Mouse (Mus musculus) skeletal muscle tissue, adult 2 months (tissue): Measurements from ENCODE around the gene Nfic.

Source experiments
- DNase-seq: peaks from one replicate; pipeline ENCODE4 v3.0.0-alpha.2; 2012; ENCODE audit warnings: low read depth, low spot score

The Nfic gene

DNA sequence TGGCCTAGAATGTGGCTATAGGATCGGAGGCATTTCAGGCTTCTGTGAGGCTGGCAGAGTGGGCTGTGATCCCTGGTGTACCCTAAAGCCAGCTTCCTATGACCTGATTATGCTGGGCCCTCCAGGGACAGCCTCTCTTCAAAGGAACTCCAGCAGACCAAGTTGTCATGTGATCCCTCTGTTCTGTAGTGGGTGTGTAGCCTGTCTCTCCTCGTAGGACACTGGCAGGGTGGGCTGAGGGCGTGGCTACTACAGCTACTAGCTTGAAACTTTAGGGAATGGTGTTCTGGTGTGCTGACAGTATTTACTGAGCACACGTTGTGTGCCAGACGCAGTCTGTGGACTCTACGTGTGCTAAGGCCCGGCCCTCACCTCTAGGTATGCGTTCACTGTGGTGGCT is 94.7 kb downstream of the Nfic start:
- DNase-seq = no peak

DNA sequence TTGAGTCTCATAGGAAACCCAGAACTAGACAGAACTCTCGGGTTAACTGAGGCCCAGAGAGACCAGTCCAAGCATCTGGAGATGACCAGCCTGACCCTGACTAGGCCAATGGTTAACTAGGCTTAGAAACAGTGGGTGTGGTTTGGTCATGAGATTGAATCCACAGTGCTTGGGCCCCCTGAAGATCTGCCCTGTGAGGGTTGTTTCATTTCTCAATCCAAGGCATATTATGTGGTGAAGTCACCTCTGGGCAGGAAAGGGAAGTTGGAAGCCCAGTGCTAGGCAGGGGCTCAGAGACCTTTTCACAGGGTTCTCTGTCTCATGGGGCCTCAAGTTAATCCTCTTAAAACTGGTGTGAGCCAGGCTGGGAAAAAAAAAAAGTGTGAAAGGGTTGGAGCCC is 96.6 kb downstream of the Nfic start:
- DNase-seq = no peak

DNA sequence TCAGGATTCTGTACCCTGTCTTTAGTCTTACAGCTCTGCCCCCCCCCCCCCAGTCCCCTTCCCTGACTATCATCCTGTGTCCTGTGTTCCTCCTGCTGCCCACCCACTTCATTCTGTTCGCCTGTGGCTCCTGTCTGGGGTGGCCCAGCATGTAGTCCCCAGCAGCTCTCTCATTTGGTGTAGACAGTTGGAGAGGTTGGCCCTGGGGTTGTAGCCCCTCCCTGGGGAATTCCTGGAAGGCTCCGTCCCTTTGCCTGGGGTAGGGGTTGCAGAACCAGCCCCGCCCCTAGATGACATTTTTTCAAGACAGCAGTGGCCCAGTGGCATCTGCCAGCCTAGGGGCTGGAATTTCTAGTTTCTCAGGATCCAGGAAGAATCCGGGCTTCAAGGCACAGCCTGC is 97.2 kb downstream of the Nfic start:
- DNase-seq = no peak

DNA sequence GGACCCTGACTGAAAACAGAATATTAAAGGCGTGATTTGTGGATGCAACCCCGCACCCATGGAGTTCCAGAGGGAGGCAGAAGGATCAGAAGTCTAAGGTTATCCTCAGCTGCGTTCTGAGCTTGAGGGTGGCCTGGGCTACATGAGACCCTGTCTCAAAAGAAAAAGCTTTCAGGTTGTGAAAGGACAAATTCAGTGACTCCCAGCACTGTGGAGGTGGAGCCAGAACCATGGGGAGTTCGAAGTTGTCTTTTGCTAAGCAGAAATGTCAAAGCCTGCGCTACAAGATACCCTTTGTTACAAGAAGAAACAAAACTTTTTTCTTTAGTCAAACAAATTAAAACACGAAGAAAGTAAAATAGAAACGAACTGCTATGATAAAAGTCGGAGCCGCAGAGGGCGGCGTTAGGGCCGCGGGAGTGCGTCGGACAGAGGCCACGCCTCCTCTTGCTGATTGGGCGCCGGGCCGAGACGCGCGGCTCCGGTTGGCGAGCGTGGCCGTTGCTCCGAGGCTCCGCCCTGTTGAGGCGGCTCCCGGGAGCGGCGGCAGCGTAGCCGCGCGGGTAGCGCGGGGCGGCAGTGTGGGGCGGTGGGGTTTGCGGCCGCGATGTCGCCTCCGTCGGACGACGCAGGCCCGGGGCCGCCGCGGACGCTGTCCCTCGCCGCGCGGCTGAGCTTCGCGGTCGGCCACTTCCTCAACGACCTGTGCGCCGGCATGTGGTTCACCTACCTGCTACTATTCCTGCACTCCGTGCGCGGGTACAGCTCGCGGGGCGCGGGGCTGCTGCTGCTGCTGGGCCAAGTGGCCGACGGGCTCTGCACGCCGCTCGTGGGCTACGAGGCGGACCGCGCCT is 98.2 kb downstream of the Nfic start, which contains the start of gene Mfsd12:
Gene Mfsd12, plus strand, starts transcription at position 501 of the 854 bp plus-strand sequence.
- DNase-seq = peak; percentile 84

DNA sequence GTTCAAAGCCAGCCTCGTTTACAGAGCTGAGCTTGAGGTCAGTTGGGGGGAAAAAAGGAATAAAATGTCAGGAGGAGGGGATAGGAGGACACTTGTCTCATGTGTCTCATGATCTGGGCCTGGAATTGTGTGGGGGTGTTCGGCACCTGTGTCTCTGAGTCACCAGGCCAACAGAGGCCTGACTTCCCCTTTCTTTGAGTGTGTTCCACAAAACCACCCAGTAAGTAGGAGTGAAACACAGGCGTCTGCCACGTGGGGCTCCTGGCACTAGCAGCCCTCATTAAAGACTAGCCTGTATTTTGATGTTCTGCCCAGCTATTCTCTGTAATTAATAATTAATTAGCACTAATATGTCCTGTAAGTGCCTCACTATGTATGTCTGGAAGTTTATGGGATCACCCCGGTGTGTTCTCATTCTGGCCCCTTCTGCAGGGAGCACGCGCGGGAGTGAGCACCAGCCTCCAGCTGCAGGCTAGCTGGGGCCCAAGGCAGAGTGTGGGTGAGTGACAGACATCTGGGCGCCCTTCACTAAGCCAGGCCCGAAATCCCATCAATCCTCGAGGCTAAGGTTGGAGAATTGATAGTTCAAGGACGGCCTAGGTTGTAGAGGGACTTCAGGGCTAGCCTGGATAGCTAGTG is 99.0 kb downstream of the Nfic start:
- no peak for DNase-seq

DNA sequence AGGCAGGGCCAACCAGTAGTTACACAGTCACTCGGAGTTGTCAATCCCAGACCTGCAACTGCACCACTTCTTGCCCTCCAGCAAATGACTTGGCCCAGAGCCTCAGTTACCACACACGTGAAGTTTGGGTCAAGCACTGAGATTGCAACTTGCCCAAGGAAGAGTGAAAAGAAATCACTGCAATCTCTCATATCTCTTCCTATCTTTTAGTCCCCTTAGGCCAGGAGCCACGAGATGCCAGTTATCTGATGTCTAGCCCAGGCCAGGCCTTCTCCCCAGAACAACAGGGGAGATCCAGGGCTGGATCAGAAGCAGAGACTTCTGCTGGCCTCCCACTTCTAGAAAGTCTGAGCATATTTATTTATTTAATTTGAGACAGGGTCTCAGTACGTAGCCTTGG is 99.9 kb downstream of the Nfic start:
- DNase-seq = no peak

DNA sequence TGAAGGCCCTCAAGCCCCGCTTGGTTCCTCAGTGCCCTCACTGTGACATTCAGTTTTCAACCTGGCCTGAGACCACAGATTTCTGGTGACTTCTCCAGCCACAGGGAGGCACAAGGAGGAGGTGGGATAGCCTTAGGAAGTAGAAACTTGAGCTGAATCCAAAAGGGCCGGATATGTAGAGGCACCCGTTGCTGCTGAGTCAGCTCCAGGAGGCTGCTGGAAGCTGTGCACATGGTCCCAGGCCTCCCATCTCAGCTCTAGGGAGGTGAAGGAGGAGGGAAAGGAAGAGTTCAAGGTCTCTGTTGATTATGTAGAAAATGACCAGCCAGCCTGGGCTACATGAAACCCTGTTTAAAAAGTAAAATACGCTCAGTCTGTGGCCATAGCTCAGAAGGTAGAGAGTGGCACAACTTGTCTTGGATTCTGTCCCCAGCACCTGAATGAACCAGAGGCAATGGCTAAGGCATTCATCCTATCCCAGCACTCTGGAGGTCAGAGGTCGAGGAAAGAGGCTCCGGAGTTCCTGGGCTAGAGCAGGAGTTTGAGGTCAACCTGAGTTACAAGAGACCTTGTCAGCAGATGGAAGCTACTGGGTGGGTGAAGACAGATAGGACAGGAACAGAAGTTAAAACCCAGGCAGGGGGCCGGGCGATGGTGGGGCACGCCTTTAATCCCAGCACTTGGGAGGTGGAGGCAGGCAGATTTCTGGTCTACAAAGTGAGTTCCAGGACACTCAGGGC is 100.5 kb downstream of the Nfic start:
- DNase-seq = no peak

DNA sequence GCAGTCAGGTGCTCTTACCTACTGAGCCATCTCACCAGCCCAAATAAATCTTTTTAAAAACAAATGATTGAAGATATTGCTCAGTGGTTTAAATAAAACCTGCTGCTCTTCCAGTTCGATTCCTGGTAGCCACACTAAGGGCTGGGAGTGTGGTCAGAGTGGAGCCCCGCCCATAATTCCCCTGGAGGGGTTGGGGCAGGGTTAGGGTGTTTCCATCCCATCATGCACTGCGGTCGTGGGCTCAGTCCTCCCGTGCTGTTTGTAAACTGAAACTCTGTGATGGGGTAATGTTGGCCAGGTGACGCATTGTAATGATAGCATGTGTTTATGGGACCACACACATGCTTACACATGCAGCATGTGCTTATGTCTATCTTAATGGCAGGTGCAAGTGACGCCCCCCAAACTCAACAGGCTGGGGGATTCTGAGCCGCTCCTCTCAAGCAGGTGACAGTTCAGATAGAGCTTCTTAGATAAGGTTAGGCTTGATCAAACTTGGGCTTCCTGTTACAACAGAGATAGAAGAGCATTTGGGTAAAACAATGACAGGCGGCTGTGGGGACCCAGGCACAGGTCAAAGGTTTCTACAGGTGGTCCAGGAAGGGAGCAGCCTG is 103.7 kb downstream of the Nfic start:
- DNase-seq = no peak

DNA sequence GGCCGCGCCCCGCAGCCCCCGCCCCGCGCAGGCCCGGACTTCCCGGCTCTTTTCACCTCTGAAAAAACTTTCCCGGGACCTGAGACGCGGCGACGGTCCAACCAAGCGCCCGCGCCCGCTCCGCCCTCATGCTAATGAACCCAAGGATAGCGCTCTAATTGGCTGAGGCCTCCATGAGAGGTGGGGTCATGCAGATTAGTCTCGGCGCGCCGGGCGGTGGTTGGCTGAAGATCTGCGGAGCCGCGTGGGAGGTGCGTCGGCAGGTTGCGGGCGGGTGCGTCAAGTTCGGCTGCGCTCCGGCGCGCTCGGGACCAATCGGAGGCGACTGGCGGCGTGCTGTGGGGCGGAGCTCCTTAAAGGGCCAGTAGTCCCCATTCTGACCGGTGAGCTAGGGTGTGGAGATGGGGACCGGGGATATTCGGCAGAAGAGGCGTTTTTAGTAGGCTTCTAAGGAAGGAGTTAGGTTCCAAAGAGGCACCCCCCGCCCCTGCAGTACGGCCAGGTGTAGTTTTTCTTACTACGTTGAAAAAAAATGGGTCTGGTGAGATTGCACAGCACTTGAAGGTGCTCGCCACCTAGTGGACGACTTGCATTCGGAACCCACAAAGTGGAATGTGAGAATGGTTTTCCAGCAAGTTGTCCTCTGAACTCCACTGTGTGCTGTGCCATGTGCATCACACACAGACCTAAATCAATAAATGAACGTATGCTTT is 104.9 kb downstream of the Nfic start, which contains the start of gene Hmg20b:
Gene Hmg20b, minus strand, starts transcription at position 130 of the 713 bp plus-strand sequence.
- DNase-seq = peak; percentile 97

DNA sequence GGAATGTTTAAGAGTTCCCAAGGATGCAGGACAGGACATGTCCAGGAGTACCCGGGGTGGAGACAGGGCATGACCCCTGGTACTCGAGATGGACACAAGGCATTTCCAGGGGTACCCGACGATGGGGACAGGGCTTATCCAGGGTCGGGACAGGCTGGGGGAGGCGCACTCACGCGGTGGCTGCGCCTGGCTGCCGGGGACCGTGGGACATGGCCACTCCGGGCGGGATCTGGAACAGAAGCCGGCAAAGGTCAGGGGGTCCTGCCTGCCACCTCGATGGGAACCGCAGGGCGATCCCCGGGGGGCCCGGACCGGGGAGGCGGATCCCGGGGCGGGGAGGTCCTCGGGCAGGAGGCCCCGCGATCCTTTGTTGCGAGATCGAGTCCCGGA is 105.5 kb downstream of the Nfic start:
- no peak for DNase-seq

DNA sequence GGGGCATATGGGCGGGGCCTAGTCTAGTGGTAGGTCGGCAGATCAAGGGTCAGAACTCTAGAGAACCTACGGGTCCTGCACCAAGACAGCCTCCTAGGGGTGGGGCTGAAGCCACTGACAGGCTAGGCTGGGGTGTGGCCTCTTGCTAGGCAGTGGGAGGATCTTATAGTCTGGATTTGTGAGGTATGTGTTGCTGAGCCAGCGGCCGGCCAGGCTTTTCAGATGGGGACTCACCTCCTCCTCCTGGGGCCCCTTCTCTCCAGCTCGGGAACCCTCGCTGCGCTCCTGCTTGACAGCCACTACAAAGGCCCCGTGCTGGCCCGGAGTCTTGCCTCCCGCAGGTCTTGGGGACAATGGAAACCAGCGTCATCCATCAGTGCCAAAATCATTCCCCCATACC is 106.3 kb downstream of the Nfic start:
- DNase-seq = no peak

DNA sequence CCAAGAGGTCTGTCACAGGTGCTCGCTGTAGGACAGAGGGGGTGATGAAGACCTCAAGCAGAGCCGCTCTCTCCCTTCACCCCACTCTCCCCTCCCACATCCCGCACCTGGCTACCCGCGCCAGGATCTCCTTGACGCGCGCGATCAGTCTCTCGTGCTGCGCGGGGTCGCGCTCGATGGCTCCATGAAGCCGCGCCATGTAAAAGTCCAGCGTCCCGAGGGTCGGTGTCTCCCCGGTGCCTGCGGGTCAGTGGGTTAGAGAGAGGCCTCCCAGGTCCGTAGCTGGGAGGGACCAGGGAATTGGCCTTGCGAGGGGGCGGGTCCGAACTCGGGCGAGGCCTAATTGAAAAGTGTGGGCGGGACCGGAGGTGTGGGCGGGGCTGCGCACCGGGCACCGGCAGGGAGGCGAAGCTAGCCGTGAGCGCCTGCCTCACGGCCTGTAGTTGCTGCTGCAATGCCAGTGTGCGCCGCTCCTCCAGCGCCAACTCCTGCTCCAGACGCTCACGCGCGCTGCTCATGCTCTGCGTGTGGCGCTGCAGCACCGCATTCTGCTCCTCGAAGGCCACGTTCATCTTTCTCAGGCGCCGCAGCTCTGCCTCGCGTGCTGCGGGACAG is 108.9 kb downstream of the Nfic start:
- no peak for DNase-seq
